Mouse (Mus musculus) kidney, postnatal 36 days (tissue): ENCODE measurements at regions not wholly inside any gene's neighbourhood (a gene's known extent, or its start where the extent isn't known, plus 50 kb on each side); places are given as distances from the start of the nearest gene placed in this dataset.
A peak's percentile ranks its signal among the peaks of the same experiment; 100 is the strongest.

ENCODE experiments used
- DNase-seq, 2 experiments: peaks; one replicate each; pipeline ENCODE4 v3.0.0; 2021 to 2022; ENCODE audit warnings: mixed read lengths in 2 of 2

- DNase-seq: no peak
These were observed 300.3 kb upstream of the Cd180 start for GRCm38 (mm10) chr13:102392868-102393661.

- DNase-seq: no peak
These were observed 299.7 kb upstream of the Cd180 start for GRCm38 (mm10) chr13:102393662-102393970.

GRCm38 (mm10) chr13:102394057-102394456 lies 299.3 kb upstream of the Cd180 start:
- peak in 1 of 2 experiments; percentile 14 for DNase-seq

GRCm38 (mm10) chr13:102397411-102397810 lies 295.9 kb upstream of the Cd180 start:
- DNase-seq: peak in 1 of 2 experiments; percentile 31

- no peak for DNase-seq
These were observed 281.5 kb upstream of the Cd180 start for GRCm38 (mm10) chr13:102411840-102412239.

GRCm38 (mm10) chr13:102434372-102434954 lies 258.9 kb upstream of the Cd180 start:
- no peak for DNase-seq

- no peak for DNase-seq
These were observed 250.7 kb upstream of the Cd180 start for GRCm38 (mm10) chr13:102442676-102443075.

GRCm38 (mm10) chr13:102447310-102447709 lies 246.0 kb upstream of the Cd180 start:
- DNase-seq: no peak

- DNase-seq: no peak
These were observed 243.8 kb upstream of the Cd180 start for GRCm38 (mm10) chr13:102449416-102450121.

GRCm38 (mm10) chr13:102451176-102451575 lies 242.2 kb upstream of the Cd180 start:
- DNase-seq: no peak

GRCm38 (mm10) chr13:102458711-102459110 lies 234.6 kb upstream of the Cd180 start:
- peak; percentile 7 to 35 for DNase-seq

- no peak for DNase-seq
These were observed 229.4 kb upstream of the Cd180 start for GRCm38 (mm10) chr13:102463993-102464392.

GRCm38 (mm10) chr13:102481906-102482305 lies 211.5 kb upstream of the Cd180 start:
- no peak for DNase-seq

GRCm38 (mm10) chr13:102482451-102482850 lies 210.9 kb upstream of the Cd180 start:
- DNase-seq: no peak

GRCm38 (mm10) chr13:102487416-102488097 lies 205.8 kb upstream of the Cd180 start:
- DNase-seq: no peak

- no peak for DNase-seq
These were observed 202.0 kb upstream of the Cd180 start for GRCm38 (mm10) chr13:102491370-102491769.

GRCm38 (mm10) chr13:102504157-102504947 lies 189.0 kb upstream of the Cd180 start:
- no peak for DNase-seq

- DNase-seq: peak in 1 of 2 experiments; percentile 6
These were observed 186.1 kb upstream of the Cd180 start for GRCm38 (mm10) chr13:102507226-102507625.

- DNase-seq: no peak
These were observed 185.4 kb upstream of the Cd180 start for GRCm38 (mm10) chr13:102507916-102508315.

- DNase-seq: no peak
These were observed 182.6 kb upstream of the Cd180 start for GRCm38 (mm10) chr13:102510733-102511279.

GRCm38 (mm10) chr13:102518169-102518882 lies 175.0 kb upstream of the Cd180 start:
- no peak for DNase-seq
